Mouse (Mus musculus): ENCODE results near the gene Dhrs7c. TPM values are rescaled to one million over a fixed set of nuclear protein-coding genes. Genes with fewer than 3 reads are reported as not detected.
A peak's percentile ranks its signal among the peaks of the same experiment; 100 is the strongest.

The Dhrs7c gene
- total RNA-seq, 1 experiment from 2014 or later: not detected

DNA sequence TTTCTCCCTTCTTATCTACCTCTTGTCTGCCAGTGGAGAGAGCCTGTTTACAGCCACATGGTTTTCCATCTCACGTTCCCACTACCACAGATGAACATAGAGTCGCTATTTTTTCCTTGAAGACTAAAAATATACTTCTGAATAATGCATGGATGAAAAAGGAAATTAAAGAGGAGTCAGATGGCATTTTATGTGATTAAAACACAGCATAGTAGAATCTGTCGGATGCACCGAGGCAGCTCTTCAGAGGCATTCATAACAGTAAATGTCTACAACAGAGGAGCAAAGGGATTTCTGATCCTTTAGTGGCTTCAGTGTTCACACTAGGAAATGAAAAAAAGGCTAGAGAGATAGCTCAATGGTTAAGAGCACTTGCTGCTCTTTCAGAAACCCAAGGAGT lies 47.2 kb downstream of the Dhrs7c start:
- DNase-seq: no peak

DNA sequence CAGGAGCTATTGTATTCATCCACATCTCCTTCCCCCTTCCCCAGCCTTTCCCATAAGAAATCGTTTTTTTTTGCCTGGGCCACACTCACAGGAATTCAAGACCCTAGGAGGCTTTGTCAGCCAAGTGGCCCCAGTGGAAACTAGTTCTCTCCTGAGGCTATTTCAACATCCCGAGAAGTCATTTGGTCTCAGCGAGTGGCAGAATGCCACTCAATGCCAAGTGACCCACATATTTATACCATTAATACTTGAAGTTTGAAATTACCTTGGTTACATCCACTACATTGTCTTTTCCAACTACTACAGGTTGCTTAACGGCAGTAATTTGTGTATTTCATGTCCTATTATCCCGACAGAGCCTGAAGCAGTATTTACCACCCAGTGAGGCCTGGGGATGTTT lies 53.8 kb downstream of the Dhrs7c start:
- DNase-seq: no peak

DNA sequence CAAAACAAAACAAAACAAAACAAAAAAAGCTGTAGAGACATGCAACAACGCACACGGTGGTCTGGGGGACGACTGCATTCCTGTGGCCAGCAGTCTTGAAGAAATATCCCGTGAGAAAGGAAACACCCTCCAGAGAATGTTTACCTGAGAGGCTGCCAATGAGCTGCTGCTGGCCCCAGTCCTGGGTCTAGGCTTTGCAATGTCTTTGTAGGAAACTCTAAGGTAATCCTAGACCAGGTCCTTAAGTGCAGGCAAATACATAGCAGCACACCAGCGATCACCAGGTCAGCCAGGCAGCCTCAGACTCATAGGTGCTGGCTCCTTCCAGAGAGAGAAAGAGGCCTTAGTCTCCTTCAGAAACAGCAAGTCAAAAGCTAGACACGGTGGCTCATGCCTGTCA lies 56.0 kb downstream of the Dhrs7c start:
- no peak for DNase-seq

DNA sequence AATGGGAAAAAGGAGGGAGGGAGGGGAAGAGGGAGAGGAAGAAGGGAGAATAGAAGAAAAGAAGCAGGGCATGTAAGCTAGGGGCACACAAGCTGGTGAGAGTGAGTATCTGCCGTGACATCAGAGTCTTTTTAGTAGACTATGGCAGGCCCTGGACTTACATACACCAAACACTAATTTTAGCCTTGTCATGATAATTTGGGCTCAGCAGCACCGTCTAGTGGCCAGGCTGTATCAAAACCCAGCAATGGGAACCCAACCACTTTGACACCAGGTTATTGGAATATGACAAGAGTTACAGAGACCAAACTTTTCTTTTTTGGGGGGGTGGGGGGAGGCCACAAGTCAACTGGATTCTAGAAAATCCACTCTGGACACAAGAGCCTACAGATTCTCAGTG lies 57.0 kb downstream of the Dhrs7c start:
- peak; percentile 33 for DNase-seq

DNA sequence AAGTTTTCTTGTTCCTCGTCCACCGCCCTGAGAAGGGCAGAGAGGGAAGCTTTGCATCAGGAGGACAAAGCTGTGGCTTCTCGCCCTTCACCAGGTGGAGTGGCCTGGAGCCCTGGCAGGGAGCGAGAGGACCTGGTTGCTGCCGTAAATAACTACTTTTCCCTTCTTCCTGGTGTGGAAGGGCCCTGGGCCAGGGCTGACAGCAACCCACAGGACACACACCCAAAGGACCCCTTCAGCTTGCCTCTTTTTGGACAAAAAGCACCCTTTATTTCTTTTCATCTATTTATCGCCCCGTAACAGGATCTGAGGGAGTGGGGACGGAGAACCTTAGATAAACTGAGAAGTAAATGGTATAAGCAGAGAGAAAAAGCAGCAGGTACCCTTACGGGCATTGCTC lies 60.5 kb downstream of the Dhrs7c start:
- DNase-seq: no peak

DNA sequence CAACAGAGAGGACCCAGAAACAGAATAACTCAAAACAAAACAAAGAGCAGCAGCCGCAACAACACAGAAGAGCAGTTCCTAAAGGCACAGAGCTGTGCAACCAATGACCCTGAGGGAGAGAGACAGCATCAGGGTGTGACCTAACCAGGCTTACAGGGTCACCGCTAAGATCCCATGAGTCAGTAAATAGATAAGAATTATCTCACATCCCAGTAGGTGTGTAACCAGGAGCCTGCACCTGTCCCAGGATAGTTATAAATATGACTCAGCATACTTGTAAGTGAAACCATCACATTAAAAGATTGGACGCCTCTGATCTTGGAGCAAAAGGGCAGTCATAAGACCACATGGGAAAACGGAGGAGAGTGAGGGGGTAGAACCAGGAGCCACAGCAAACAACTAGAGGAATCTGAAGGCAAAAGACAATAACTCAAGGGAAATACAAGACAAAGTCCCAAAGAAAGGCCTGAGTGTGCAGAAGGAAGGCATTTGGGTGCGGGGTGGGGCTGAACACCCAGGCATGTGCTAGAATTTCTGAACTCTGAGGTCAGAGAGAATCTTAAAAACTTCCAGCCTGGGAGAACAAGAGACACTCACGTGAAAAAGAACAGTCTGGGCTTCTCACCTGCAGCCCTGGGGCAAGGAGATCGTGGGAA lies 62.9 kb downstream of the Dhrs7c start:
- no peak for DNase-seq

DNA sequence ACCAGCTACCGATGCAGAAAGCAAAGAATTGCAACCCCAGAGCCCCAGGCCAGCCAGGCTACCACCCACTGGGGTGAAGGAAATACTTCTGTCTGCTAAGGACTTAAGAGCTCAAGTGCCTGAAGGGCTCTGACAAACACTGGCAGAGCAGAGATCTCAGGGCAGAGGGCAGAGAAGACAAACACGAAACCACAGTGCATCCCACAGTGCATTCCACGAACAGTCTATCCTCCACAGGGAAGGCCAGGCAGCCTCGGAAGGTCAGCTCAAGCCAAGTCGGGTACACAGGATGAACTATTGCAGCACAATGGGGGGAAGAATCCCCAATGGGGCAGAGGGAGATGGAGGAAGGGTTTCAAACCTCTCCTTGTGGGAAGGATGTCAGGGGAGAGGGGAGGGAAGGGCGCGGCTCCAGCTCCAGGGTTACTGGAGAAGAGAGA lies 63.4 kb downstream of the Dhrs7c start:
- no peak for DNase-seq

DNA sequence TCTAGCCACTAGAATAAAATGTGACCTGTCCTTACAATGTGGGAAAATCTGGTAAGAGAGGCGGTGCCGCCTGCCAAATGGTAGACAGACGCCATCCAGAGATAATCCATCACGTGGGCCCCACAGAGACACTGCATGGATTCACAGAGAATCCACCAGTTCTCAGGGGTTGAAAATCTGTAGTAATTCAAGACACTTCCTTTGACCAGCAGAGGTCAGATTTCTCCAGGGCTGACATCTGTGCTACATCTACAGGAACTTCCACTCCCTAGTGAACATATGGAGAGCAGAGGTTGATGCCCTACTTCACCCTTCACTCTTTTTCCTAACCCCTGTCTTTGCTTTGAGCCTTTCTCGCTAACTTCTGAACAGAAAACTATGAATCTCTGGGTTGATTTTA lies 67.1 kb downstream of the Dhrs7c start:
- DNase-seq: no peak

Other genes with a start within 250 kb of the Dhrs7c start
- gene Rcvrn, start 102.9 kb upstream of the Dhrs7c start, total RNA-seq (2021): not detected in 2 replicates
- not detected in 2 replicates for gene Glp2r, start 27.0 kb upstream of the Dhrs7c start, total RNA-seq (2021)
- not detected in 2 replicates for gene Gsg1l2, start 23.6 kb upstream of the Dhrs7c start, total RNA-seq (2021)
- gene Usp43, start 124.0 kb downstream of the Dhrs7c start, total RNA-seq (2021): 1.5 and 3.0 TPM in 2 replicates
- not detected in 2 replicates for gene Cfap52, start 167.5 kb downstream of the Dhrs7c start, total RNA-seq (2021)
- gene Stx8, start 168.0 kb downstream of the Dhrs7c start, total RNA-seq (2021): 28.5 and 35.1 TPM in 2 replicates